Mouse (Mus musculus) 416B (cell line): ENCODE data around the gene Selenok.

ENCODE experiments used
- DNase-seq: peaks from one replicate; pipeline ENCODE4 v3.0.0; 2011; ENCODE audit warnings: low read depth

Selenok gene

GRCm38 (mm10) chr14:29968075-29968821 is at the start of gene Selenok:
Gene Selenok, plus strand, starts transcription at chr14:29968308.
- peak; percentile 99 for DNase-seq

- DNase-seq: no peak
These were observed 39.1 kb upstream of the Selenok start for GRCm38 (mm10) chr14:29928966-29929365.

- DNase-seq: no peak
These were observed 32.6 kb upstream of the Selenok start for GRCm38 (mm10) chr14:29935516-29935915.

- no peak for DNase-seq
These were observed 30.6 kb upstream of the Selenok start for GRCm38 (mm10) chr14:29937466-29937865.

DNA sequence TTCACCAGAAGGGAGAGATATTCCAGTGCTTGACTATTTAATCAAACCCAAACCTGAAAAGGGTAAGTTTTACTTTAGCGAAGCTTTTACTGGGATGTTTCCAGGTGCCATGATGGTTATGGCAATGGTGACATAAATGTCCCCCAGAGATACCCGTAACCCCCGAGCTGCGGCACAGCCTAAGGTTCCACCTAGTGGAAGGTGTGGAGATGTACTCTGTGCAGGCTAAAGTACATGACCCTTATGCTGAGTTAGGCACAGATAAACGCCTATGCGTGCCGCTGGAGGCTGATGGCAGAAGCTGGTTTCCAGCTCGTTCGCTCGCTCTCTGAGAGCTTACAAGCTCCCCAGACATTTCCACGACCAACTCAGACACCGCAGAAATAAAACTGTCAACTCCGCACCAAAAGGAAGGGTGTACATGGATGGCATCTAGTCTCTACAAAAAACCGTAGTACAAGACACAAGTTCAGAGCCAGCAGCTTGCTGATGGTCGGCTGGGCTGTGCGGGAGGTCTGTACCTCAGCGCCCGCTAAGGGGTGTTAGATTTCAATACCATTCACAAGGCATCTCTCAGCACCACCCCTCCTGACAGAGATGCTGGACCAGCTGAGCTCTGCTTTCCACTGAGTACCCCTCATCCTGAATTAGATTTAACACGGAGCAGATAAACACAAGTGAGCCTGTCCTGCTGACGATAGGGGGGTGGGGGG is 28.4 kb upstream of the Selenok start:
- no peak for DNase-seq

GRCm38 (mm10) chr14:29940313-29940812 is 27.7 kb upstream of the Selenok start:
- no peak for DNase-seq

GRCm38 (mm10) chr14:29940877-29941276 is 27.2 kb upstream of the Selenok start:
- DNase-seq: peak; percentile 65

DNA sequence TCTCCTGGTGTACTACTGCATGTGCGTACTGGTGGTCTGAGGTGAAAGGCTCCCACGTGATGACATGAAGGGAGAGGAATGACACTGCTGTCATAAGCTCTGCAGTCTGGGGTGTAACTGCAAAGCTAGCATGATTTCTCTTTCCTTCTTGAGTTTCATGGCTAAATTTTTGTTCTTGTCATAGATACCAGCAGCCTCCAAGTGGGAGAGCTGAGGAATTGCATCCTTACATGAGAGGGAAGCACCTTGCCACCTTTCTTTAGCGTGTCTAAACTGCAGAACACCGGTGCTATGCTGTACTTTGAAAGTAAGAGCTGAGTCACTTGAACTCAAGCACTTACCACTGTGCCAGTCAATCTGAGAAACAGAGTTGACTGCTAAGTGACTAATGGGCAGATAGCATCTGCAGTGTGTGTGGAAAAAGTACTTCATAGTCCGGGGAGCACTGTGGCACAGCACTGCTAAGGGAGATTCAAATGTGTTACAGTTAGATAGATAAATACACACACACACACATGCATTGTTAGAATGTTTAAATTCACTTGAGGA is 21.3 kb upstream of the Selenok start:
- peak; percentile 43 for DNase-seq

DNA sequence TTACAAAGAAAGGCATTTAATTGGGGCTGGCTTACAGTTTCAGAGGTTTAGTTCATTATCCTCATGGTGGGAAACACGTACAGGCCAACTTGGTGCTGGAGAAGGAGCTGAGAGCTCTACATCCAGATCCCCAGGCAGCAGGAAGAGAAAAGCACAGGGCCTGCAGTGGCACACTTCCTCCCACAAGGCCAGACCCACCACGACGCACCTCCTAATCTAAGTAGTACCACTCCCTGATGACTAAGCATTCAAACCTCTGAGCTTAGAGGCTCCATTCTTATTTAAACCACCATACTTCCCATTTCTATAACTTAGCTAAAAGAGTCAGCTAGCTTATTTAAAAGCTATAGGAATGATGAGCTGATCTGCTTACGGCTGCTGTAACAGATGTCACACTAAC is 17.3 kb upstream of the Selenok start:
- DNase-seq: peak; percentile 79

GRCm38 (mm10) chr14:29957393-29957792 is 10.7 kb upstream of the Selenok start:
- no peak for DNase-seq

DNA sequence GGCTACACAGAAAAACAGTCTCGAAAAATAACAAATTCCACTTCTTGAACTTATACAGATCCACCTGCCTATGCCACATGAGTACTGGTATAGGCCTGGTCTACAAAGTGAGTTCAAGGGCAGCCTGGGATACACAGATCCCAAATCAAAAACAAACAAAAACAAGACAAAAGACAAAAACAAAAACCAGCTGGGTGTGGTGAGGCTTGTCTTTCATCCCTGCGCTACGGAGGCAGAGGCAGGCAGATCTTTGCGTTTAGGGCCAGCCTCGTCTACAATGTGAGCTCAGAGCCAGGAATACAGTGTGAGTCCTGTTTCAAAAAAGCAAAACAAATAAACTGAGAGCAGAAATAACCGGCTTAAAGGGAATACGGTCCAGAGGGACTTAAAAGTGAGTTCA is 497 bp upstream of the Selenok start:
- no peak for DNase-seq

DNA sequence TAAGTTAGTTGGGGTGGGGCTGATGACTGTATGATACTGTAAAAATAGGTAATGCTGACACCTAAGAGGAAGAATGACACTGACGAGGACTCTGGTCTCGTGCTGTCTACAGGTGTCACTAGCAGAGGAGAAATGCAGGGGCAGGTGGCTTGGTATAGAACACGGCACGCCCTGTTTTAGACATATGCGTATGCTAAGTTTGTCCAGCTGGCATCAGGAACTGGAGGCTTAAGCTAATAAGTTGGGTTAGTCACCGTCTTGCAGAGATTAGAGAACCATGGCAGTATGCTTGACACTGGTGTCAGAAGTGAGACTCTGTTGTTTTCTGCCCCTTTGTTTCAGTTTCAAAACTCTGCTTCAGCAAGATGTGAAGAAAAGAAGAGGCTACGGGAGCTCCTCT is 3.3 kb downstream of the Selenok start:
- no peak for DNase-seq

DNA sequence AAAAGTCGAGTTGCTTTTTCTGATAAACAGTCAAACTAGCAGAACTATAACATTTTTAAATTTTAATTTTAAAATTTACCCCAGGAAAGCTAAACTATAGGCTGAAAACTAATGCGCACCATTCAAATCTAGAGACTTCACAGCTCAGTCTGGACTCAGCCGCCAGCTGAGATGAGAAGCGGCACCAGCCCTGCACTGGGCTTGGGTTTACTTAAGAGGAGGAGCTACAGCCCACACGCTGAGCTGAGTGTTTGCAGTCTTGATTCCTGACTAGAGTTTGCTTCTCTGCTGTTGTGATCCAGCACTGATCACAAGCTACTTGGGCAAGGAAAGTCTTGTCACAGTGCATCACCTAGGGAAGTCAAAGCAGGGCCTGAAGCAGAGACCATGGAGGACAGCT is 3.9 kb downstream of the Selenok start:
- no peak for DNase-seq

GRCm38 (mm10) chr14:29976927-29977326 is 8.8 kb downstream of the Selenok start:
- DNase-seq: no peak

DNA sequence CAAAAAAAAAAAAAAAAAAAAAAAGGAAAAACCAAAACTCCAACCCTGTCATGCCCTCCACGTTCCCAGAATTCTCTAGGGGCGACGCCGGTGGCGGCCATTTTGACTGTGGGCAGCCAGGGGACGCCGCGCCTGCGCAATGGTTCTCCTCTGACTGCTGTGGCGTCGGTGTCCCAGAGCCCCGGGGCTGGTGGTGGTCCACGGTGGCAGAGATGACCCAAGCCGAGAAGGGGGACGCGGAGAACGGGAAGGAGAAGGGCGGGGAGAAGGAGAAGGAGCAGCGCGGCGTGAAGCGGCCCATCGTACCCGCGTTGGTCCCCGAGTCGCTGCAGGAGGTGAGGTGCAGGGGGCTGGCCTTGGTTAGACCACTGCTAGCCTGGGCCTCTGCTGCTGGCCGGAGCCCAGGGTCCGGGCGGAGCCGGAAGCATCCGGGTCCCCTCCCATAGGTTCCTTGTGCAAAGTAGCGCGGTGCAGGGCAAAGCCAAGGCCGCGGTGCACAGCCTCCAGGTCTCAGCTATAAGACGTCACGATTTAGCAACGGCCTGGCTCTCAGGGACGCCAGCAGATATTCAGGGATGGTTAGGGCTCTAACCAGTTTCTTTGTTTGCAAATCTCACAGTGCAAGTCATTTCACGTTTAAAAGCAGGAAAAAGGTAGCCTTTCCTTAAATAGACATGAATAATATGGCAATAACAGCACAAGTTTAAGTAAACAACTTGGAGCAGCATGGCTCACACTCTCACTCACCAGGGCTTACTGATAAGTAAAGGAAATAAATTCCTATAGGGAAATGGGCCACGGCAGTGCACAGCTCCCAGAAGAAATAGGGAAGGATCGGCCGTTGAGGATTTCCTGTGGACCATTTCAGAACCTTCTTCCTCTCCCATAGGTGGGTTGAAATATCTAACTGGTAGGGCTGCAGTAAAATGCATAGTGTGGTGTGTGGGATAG is 10.4 kb downstream of the Selenok start, which contains the start of gene Actr8:
Gene Actr8, plus strand, starts transcription at position 84 of the 951 bp plus-strand sequence.
- peak; percentile 95 for DNase-seq

DNA sequence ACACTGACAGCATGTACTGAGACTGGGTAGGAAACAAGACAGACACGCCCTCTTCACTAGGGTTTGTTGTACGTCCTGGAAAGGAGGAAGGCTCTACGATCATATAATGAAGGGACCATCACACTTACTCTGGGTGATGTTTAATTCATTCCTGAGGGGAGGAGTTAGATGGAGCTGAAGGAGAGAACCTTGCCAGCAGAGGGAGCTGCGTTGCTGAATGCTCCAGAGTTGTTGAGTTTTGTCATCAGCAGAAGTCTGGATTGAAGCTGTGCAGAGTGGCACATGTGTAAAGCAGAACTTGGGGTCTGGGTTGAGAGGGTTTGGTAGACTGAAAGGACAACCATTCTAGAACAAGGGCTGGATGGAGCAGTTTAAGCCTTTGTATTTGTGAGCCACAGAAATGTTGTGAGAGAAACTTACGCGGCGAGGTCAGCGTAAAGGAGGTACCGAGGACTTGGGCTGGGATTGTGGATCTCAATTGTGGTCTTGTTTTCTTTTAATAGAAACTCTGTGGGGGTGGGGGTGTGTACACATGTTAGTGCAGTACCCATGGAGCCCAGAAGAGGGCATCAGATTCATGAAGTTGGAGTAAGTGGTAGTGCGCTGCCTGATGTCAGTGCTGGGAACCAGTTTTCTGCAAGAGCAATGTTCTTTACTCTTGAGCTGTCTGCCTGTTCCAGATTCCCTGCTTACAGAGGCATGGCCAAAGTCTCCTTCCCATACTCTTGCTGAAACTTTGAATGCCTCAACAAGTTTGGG is 12.5 kb downstream of the Selenok start:
- peak; percentile 68 for DNase-seq

DNA sequence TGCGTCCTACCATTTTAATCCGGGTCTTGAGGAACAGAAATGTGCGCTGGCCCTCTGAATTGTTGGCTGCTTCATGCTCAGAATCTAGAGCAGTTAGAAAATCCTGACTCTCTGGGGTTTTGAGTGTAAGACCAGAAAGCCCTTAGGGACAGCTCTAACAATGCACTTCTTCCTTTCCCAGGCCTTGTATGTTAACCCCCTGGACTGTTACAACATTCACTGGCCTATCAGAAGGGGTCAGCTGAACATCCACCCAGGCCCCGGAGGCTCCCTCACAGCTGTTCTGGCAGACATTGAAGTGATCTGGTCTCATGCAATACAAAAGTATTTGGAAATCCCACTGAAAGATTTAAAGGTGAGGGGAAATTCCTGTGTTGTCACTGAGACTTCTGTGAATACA is 18.0 kb downstream of the Selenok start:
- no peak for DNase-seq

DNA sequence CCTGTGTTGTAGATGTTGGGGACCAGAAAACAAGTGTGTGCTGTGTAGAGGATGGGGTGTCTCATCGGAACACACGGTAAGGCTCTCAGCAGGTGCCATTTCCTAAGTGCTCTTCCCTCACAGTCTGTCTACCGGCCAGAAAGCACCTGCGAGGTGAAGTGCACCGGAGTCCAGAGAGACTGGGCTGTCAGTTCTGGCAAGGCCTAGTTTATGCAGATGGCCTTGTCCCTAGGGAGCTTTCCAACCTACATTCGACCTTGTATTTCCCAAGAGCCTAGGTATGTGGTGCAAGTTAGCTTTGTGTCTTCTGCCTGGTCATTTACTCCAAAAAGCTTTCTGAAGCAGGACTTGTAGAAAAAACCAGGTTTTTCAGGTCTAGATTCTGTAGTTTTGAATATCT is 19.2 kb downstream of the Selenok start:
- no peak for DNase-seq

DNA sequence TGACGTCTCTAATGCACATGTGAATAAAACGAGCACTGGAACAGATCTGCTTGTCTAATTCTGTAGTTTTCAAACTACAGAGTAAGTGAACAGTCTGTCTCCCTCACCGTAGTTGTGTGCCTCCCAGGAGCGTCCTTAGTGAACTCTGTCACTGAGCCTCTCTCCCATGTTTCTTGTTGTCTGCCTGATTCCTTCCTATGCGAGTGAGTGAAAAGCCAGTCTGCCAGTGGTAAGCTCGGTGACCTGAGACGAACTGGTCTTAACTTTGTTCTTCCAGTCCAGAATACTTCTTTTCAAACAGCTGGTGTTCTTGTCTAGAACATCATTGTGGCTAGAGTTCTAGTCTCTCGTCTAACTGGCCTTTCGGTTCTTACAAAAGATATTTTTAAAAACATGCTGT is 19.6 kb downstream of the Selenok start:
- no peak for DNase-seq

DNA sequence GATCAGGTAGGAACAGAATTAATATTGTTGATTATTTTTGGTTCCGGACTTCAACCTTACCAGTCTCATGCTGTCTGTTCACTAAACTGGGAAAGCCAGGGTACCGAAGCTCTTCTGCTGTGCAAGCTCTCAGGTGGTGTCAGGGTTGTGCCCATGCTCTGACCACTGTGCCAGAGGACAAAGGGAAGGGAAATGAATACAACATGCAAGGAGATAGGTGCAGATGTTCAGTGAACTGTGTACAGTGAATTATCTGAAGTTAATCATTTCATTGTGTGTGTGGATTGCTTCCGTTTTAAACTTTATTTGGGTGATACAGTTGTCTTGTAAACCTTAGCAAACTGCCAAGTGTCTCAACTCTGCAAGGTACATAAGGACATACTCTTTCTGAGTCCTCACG is 20.2 kb downstream of the Selenok start:
- no peak for DNase-seq

GRCm38 (mm10) chr14:29994976-29995375 is 26.9 kb downstream of the Selenok start:
- no peak for DNase-seq
